Mouse (Mus musculus) urinary bladder, postnatal 10 days (tissue): ENCODE results near the gene Ncbp1.
"Not testable (repeated sequence)": the region's sequence is repeated elsewhere in the genome, so short reads cannot be mapped to it uniquely, and the experiment has no call there.

Source experiments
- DNase-seq: peaks from one replicate; pipeline ENCODE4 v3.0.0; 2022; ENCODE audit warnings: low spot score

The Ncbp1 gene

DNA sequence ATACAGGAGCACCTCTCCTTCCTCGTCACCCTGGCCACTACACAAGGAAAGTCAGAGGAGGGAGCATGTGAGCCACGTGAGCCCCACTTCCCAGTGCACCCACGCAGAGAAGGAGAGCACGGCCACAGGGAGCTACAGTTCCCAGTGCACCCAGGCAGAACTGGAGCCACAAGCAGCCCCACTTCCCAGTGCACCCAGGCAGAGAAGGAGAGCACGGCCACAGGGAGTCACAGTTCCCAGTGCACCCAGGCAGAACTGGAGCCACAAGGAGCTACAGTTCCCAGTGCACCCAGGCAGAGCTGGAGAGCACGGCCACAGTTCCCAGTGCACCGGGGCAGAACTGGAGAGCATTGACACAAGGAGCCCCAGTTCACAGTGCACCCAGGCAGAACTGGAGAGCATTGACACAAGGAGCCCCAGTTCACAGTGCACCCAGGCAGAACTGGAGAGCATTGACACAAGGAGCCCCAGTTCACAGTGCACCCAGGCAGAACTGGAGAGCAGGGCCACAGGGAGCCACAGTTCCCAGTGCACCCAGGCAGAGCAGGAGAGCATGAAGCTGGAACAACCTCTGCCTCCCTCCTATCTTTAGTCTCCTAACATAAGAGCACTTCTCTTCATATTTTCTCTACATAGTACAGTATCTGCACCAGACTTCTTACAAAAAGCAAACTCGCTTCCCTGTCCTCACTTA is 9.0 kb upstream of the Ncbp1 start:
- DNase-seq, result no peak

DNA sequence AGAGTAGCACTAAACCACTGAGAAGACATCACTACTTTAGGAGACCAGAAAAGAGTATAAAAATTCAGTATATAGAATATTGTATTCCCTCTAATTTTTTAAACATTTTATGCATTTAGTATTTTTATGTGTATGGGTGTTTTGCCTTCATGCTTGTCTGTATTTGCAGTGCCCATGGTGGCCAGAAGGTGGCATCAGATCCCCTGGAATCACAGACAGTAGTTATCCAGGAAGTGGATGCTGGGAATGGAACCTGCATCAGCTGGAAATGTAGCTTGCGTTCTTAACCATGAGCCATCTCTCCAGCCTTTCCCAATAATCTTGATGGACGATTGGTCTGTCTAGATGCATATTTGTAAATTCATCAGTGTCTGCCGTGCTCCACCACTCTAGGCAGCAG is 8.2 kb upstream of the Ncbp1 start:
- DNase-seq, result no peak

DNA sequence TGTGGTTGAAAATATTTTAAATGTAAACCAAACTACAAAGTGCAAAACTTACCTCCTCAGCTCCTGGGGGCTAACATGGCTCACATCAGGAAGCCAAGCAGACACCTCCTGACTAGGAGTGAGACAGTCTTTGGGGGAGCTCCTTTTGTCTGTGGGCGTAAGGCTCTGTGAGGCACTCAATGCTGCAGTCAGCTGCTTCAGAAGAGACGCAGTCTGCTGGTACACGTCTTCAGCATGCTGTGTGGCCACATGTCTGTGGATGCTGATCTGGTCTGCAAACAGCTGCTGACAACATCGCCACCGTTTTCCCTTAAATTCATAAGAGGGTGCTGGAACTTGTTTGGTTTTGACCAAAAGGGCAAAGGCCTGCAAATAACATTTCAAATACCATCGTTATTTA is 6.6 kb upstream of the Ncbp1 start:
- no peak for DNase-seq

- no peak for DNase-seq
Measured at GRCm38 (mm10) chr4:46137629-46138286, 655 bp upstream of the Ncbp1 start.

DNA sequence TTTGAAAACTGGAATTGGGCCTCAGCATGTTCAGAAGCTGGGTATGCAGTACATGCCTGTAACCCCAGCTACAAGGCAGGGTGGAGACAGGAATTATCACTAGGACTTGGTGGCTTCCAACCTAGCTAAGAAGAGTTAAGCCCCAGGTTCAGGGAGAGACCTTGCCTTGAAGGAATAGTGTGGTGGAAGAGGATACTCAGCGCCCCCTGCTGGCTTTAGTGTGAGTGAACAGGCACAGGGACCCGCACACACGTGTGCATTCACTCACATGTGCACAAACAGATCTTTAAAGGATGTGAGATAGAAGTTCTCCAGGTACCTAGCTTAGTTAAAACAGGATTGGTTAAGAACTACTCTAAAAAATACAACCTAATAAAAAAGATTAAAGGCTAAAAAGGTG is 5.9 kb downstream of the Ncbp1 start:
- no peak for DNase-seq

- no peak for DNase-seq
Measured at GRCm38 (mm10) chr4:46146881-46147280, 8.5 kb downstream of the Ncbp1 start.

GRCm38 (mm10) chr4:46151903-46152544 is 13.6 kb downstream of the Ncbp1 start:
- DNase-seq, result no peak

DNA sequence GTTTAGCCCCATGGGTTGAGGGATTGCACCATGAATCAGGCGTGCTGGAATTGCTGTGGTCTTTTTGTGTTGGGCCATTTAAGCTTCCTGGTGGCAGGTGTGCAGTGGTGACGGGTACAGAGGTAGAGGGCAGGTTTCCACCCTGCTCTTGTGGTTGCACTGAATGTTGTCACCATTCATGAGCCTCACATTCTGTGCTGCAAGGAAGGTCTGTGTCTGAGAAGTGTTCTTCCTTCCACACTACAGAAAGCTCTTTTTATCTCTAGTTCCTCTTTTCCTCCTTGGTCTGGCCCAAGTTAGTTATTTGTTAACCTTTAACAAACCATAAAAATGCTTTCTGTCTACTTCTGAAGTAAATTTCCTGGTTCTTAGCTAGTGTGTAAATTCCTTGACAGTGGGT is 25.6 kb downstream of the Ncbp1 start:
- no peak for DNase-seq

- DNase-seq, result no peak
Measured at GRCm38 (mm10) chr4:46165831-46166230, 27.4 kb downstream of the Ncbp1 start.

GRCm38 (mm10) chr4:46171761-46172160 is 33.3 kb downstream of the Ncbp1 start:
- no peak for DNase-seq

DNA sequence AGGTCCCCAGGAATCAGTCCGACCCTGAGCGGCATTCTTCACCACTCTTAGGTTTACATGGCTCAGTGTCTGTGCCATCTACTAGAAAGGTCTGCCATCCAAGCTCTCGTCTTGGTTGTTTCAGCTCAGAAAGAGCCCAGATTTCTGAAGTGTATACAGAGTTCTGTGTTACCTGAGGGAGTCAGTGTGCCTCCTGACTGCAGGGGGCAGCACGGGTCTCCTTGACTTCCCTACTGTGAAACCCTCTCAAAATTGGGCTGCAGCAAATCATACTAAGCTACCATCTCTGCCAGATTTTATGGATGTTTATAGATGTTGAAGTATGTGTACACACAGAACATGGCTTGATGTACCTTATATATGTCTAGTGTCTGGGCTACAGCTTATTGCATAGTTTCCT is 37.9 kb downstream of the Ncbp1 start:
- DNase-seq, result no peak

DNA sequence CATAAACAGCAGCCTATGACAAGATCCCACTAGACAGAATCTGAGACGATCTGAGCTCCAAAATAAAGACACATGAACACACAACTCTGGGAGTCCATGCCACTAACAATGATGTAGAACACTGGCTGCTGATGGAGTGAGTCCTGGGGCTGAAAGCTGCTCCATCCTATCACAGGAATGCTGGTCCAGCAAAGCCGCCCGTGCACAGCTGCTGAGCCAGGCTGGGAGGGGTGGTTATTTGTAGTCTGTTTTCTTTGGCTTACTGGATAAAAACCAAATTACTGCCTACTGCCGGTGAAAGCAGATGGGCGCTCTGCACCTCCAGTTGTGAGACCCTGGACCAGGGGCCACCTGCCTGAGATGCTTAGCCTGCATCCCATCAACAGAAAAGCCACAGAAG is 38.6 kb downstream of the Ncbp1 start:
- DNase-seq, result no peak

GRCm38 (mm10) chr4:46177496-46177895 is 39.1 kb downstream of the Ncbp1 start:
- DNase-seq, result no peak

DNA sequence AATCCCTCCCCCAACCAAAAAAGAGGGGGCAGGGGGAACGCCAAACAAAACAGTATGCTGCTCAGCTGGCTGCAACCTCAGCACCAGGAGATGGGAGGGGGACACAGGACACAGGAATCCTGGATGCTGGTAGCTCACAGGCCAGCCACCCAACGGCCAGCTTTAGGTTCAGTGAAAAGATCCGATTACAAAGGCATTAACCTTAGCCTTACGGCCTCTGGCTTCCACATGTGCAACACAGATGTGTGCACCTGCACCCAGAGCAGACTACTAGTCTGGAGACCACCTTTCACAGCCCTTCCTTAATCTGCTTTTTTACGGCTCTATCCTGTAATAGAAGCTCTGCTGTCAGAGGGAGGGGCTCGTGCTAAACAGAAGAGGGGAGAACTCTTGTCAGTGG is 42.8 kb downstream of the Ncbp1 start:
- no peak for DNase-seq

GRCm38 (mm10) chr4:46182181-46182580 is 43.8 kb downstream of the Ncbp1 start:
- no peak for DNase-seq

DNA sequence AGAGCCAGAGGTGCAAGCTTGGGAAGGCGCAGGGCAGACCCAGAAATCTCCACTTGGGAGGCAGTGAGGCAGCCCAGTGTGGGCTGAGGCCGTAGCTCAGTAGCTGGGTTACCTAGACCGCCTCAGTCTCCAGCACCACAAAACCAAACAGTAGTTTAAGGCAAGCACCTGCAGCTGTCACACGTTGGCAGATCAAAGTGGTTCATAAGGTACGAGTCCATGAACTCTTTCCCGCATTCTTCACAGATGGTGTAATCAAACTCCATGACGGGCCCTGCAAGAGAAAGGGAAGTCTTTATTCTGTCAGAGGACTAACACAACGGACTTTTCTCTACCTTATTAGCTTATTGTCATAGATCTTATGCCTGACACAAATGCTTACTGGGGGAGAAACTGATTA is 47.0 kb downstream of the Ncbp1 start:
- DNase-seq, result no peak

DNA sequence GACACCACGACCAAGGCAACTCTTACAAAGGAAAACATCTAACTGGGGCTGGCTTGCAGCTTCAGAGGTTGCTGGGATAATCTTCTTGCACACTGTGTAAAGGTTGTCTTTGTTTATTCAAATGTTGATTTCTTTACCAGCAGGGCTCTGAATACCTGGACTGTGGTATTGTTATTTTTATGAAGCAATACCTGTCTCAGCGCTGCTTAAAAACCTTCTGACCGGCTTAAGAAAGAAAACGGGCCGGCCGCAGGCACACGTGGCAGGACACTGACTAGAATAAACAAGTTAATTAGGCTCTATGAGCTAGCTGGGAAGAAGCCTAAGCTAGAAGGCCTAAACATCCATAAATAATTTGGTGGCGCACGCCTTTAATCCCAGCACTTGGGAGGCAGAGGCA is 47.5 kb downstream of the Ncbp1 start:
- DNase-seq, result no peak

DNA sequence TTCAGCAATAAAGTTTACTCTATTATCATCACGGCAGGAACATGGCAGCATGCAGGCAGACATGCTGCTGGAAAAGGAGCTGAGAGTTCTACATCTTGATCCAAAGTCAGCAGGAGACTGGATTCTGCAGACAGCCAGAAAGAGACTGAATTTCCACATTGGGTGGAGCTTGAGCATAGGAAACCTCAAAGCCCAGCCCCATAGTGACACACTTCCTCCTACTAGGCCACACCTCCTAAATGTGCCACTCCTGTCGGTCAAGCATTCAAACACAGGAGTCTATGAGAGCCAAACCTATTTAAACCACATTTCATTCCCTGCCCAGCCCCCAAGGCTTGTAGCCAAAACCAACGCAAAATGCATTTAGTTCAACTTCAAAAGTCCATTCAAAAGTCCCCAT is 48.1 kb downstream of the Ncbp1 start:
- no peak for DNase-seq

GRCm38 (mm10) chr4:46192011-46192410 is 53.6 kb downstream of the Ncbp1 start:
- DNase-seq, result not testable (repeated sequence)

GRCm38 (mm10) chr4:46195781-46196487 is 57.5 kb downstream of the Ncbp1 start, which contains the start of gene Xpa:
Gene Xpa, minus strand, starts transcription at chr4:46196311.
- peak; percentile 59 for DNase-seq

DNA sequence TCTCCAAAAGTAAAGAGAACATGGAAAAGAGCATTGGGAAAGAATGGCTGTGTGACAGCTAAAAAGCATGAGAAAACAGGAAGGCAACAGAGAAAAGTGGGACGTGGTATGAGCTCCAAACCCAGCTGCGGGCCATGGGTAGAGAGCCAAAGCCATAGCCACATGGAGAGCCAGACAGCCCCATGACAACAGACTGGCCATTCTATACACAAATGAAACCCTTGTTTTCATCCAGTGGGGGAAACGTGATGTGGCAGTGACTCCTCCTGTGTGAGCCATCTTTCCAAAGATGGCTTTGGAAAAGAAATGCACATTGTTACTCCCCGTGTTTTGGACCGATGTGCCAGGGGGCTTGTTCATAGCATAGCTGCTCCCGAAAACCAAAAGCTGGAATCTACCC is 58.1 kb downstream of the Ncbp1 start:
- DNase-seq, result no peak

DNA sequence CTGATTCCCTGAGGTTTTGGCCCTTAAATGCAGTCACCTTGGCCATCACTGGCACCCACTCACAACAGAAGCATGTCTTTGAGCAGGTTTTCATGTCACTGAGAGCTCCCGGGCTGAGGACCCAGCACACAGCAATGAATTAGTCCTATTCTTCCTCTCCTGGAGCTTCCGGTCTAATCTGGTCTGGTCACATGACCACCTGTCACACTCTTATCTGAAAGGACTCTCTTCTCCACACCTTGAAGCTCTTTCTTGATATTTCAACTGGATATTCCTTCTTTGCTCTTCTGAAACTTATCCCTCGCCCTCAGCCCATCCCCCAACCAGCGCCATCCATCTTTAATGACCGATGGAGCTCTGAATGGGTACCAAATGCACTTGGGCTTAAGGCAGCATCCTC is 59.7 kb downstream of the Ncbp1 start:
- no peak for DNase-seq
